Mouse (Mus musculus): Measurements from ENCODE around the gene Pef1.

The Pef1 gene

DNA sequence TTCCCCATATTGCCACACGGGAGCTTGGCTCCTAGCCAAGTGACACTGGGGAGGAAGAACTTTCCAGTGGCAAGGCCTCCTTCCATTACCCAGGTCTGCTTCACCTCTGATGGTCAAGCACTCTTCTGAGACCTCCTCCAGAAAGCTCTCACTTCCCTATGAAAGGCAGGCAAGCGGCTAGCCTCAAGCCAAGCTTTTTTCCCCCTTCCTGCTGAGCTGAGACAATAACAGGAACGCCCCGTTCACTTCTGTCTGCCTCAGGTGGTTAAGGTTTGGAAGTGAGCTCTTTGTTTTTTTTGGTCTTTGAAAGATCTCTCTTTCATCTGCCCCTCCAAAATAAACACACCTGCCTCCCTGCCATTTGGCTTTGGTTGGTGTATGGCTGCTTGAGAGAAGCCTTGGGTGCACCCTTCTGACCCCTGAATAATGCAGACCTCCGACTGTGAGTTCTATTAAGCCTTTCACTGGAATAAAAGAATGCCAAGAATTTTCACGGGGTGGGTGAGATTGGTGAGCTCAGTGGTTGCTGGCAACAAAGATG, at the start of gene Pef1:
Pef1 (plus strand) TSS at position 448 of the 541 bp plus-strand sequence.
- no peak for DNase-seq

DNA sequence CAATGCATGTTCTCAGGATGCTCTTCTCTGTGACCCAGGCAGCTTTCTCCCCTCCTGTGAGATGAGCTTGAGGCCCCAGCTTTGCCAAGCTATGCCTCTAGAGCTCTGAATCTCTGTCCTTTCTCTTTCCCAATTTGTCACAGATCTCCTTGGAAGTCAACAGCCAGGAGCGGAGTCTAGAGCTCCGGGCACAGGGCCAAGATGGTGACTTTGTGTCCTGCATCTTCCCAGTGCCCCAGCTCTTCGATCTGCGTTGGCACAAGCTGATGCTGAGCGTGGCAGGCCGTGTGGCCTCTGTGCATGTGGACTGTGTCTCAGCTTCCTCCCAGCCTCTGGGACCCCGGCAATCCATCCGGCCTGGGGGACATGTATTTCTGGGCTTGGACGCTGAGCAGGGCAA, 49.2 kb upstream of the Pef1 start:
- no peak for DNase-seq

DNA sequence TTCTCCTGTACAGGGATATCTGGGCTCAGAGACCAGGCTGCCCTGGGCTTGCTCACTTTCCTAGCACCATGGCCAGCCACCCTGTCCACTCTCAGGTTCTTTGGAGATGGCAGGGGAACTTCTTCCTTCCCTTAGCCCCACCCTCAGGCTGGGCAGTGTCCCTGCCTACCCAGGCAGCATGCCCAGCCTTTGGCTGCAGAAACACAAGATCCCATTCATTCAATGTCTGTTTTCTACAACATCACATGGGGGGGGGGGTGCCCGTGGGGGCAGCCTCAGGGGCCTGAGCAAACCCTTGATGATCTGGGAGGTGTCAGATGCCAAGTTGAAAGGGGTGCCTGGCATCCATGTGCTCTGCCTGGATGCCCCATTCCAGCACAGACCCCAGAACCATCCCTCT, 47.6 kb upstream of the Pef1 start:
- DNase-seq, result no peak

DNA sequence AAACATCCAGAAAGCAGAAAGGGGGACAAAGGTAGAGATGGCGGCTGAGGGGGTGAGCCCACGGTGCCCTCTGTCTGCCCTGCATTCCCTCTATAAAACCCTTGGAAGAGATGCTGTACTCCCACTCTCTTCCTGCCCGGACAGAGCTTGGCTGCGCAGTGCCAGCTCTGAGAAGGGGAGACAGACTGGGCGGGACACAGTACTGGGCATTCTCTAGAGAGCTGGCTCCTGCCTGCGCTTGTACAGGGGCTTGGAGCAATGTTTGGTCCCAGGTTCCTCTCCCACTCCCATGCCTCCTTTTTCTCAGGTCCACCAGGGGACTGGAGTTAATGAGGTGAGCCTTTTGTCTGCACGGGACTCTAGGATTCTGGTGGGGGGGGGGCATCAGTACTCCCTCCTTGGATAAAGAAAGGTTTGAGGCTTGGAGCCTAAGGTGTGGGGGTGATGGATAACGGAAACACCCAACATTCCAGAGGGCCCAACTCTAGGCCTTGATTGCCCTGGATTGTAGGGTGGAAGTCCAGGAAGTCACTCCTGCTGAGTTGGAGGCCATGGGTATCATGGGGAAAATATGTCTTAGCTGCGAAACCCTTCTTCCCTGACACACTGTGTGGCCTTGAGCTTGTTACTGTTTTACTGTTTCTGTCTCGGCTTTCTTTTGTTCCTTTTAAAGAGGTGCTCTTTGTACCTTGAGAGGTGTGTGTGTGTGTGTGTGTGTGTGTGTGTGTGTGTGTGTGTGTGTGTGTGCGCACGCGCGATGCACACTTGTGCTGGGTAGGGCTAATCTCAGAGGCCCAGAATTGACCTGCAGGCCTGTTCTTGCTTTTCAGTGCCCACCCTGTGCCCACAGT, 47.0 kb upstream of the Pef1 start:
- no peak for DNase-seq

DNA sequence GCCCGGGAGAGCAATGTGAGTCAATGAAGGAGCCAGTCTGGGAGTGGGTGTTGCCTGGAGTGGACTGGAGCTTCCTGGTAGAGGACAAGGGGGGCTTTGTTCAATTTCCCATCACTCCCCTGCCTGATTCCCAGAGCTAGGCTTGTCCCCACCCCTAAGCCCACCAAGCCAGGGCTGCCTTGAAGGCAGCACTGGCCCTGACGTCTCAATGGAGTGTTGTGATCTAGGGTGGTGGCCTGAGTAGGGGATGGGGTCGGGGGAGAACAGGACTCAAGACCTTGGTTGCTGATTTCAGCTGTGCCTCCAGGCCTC, 46.4 kb upstream of the Pef1 start:
- DNase-seq, result no peak

DNA sequence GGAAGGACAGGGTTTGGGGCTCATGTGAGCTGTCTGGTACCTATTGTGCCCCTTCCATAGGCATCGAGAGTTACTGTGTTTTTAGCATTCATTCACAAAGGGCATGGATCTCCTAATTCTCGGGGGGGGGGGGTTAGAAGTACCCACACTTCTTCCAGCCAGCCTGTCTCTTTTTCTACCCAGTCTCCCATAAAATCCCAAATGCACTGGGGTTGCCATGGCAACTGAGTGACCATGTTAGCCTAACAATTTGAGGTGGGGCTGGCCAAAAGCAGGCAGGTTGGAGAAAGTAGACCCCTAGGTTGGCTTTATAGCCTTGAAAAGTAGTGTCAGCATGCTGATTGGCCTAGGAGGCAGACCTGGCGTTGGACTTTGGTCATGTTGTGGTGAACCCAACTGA, 45.9 kb upstream of the Pef1 start:
- no peak for DNase-seq

DNA sequence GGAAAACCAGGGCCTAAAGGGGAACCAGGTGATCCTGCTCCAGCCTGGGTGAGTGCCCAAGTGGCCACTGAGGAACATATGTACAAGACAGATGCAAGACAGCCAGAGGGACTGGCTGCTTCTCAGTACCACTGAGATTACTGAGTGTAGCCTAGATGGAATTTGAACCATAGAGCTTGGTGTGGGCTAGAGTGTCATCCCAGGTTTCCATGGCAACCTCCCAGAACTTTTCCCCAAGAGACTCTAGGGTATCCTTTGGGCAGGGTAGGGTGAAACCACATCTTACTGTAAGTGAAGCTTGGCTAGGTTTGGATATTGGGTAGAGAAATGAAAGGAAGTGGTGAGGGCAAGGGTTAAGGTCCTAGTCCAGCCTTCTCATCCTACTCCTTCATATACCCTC, 41.4 kb upstream of the Pef1 start:
- no peak for DNase-seq

DNA sequence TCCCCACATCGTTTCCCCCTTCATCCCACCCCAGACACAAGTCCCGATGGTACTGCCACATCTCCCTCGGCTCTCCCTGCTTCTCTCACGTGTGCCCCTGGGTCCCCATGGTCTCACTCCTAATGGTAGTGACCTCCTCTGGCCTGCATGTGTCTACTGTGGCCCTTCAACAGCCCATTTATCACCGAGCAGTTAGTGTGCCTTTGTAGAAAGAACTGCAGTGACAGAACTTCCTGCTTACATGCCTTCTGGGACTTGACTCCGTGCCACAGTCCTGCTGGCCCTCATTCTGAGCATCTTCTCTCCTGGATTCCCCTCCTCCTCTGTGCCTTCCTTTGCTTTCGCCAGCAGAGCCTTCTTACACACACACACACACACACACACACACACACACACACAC, 39.2 kb upstream of the Pef1 start:
- DNase-seq, result no peak

DNA sequence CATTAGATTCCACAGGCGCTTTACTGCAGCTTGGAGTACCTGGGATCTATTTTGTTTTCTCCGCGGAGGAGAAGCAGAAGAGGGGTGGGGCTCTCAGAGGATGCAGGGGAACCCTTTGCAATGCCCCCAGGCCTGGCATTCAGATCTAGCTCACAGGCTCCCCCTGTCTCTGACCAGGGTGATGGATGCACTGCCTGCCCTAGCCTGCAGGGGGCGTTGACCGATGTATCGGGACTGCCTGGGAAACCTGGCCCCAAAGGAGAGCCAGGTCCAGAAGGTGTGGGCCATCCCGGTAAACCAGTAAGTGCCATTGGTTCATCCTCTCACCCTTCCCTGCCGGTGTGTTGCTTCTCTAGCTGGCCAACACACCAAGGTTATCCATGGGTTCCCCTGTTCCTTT, 35.5 kb upstream of the Pef1 start:
- DNase-seq, result peak; percentile 45 to 50

DNA sequence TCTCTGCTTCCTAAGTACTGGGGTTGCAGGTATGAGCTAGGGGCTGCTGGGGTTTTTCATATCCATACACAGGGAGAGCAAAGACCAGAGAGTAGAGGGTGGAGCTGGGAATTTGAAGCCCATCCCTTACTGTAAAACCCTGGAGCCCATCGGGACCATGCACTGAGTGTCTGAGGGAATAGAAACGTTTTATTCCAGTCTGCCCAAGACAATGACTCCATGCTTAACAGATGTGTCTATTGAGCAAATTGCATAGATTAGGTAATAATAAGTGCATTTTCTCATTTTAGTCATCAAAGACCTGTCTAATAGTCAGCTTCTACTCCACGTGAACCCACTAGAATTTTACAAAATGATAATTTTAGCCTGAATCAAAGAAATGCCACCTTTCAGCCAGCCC, 31.8 kb upstream of the Pef1 start:
- no peak for DNase-seq

DNA sequence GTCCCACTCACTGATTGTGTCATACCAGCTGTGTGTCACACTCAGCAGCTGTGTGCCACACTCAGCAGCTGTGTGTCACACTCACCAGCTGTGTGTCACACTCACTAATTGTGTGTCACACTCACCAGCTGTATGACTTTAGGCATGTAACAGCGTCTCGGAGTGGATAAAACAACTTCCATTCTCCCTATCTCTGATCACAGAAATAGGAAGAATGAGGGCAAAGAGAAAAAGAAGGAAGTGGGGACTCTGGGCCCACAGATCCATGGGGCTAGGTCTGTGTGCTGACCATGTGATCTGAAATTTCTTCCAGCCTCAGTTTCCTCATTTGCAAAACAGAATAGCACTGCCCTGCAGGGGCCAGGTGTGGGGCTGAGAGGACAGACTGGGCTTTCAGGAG, 30.6 kb upstream of the Pef1 start:
- no peak for DNase-seq

DNA sequence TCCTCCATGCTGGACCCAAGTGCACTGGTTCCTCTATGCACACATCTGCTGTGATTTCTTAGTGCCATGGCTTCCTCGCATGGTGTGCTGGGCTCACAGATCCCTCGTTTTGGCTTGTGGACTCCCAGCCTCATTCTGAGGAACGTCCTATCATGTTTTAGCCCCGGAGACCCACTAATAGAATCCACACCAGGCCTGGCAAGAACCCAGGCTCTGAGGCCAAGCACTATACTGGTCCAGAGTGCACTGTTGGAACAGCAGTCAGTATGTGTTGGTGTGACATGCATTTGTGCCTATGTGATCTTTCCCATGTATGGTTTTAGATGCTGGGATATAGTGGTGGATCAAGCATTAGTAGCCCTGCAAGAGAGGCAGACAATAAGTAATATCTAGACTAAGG, 29.0 kb upstream of the Pef1 start:
- no peak for DNase-seq

DNA sequence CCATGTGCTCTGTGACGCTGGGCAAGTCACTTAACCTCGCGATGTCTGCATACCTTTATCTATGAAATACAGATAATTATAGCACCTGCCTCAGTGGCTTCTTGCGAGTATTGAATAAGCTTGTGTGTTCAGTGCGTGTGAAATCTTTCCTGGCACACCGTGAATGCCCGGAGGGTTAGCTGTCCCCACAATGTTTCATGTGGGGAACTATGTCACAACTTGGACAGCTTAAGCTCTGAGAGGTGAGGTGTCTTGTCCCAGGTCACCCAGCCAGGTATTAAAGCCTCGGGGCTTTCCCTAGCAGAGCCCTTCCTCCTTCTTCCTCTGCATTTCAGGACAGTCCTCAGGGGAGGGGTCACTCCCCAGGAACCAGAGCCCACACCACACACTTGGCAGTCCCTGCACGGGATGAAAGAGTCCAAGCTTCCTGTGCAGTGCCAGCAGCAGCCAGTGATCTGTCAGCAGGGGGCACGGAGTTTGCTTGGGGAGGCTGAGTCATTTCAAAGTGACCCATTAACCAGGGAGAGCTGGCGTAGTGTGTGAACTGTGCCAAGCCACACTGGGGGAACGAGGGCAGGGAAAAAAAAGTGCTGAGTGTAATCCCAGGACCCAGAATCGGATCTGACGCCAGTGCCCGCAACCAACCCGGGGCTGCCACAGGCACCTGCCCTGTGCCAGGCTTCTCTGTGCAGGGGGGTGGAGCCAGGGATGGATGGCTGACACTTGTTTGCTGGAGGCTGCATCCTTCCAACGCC, 27.4 kb upstream of the Pef1 start:
- peak; percentile 42 to 45 for DNase-seq

DNA sequence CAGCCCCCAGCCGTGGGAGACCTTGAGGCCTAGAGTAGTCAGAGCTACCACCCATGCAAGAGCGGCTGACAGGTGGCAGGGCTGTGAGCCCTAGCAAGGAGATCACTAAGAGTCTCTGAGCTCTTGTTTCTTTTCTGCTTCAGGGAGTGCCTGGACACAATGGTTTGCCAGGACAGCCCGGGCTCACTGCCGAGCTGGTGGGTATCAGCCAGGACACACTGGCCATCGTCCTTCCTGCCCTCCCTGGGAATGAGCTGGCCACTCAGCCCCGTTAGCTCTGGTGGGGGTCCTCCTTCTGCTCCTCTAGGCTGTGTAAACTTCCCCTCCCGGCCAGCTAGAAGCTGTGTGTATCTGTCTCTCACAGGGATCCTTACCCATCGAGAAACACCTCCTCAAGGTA, 25.5 kb upstream of the Pef1 start:
- peak; percentile 73 to 75 for DNase-seq

DNA sequence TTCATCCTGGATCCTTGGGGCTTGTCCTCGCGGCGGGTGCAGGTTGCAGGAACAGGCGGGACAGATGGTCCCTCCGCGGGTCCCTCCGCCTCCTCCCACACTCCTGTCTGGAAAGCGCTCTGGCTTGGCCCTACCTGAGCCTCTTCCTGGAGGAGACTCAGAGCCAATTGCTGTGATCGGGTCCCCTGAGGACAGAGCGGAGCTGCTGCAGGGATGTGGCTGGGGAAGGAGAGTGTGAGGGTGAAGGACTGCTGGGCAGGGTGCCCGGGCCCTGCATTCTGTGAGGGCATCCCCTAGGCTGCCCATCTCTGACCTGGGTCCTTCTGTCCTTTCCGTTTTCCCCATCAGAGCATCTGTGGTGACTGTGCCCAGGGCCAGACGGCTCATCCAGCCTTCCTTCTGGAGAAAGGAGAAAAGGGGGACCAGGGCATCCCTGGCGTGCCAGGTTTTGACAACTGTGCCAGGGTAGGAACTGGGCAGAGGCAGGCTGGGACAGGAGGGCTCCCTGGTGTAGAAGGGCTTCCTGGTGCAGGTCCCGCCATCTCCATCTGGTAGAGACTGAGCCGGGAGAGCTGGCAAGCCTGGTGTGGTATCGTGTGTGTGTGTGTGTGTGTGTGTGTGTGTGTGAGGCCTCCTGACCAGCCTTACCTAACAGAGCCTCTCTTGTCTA, 23.4 kb upstream of the Pef1 start:
- DNase-seq, result peak; percentile 92 to 93

DNA sequence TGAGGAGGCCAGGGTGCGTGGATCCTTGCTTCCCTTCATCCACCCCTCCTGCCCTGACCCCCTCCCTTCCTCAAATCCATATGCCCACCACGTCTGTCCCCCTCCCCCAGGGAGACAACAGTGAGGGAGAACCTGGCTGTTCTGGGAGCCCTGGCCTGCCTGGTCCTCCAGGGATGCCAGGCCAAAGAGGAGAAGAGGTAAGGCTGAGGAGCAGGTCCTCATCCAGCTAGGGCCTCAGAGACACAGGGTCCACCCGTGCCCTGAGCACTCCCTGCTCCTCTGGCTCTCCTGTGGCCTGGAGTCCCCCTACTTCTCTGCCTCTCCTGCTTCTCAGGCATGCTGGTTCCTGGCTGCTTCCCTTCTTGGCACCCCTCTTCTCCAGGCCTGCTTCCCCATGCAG, 22.8 kb upstream of the Pef1 start:
- no peak for DNase-seq

DNA sequence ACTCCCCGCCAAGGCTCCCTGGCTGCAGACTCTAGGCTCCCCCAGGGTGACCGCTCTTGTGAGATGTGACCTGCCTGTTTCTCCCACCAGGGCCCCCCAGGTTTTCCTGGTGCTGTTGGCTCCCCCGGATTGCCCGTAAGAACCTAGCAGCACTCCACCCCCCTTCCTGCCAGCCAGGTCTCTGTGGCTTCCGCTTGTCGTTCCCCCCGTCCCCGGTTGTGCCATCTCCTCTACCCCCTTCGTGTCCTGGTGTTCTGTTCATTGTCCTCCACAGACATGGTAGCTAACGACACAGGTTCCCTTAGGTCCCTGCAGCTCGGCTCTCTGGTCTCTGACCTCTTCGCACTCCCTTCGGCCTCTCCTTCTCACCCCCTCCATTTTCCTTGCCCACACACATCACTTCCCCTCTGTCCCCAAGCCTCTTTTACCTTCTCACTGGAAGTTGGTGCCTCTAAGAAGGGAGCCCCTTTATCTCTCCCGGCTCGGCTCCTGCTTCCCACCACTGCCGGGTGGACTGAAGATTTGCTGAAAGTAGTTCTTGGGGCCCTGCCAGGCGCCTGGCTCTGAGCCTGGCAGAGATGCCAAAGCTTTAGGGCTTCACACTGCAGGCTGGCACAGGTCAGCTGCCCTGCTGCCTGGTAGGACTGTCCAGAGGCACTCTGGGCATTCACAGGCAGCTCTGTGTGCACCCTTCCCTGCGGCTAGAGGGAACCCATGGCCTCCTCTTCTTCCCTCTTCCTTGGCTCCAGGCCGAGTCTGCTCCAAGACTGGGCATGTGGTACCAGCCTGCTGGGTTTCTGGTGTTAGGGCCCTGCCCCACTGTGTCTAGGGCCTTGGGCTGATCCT, 20.8 kb upstream of the Pef1 start:
- peak; percentile 68 to 79 for DNase-seq

DNA sequence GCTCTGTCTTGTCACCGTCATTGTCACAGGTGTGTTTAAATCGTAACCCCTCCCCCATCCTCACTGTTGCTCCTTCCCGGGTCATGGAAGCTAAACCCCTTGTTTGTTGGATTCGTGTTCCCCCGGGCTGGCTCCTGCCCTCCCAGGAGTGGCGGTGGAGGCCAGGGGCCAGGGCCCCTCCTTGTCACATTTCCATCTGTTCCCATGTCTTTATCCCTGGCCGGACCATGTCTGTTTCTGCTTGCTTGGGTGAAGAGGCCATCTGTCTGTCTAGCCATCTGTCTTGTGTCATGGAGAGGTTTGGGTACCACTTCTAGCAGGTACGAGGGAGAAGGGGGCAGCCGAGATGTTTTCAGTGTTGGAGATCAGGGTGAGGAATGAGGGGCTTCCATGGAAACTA, 20.1 kb upstream of the Pef1 start:
- DNase-seq, result no peak

DNA sequence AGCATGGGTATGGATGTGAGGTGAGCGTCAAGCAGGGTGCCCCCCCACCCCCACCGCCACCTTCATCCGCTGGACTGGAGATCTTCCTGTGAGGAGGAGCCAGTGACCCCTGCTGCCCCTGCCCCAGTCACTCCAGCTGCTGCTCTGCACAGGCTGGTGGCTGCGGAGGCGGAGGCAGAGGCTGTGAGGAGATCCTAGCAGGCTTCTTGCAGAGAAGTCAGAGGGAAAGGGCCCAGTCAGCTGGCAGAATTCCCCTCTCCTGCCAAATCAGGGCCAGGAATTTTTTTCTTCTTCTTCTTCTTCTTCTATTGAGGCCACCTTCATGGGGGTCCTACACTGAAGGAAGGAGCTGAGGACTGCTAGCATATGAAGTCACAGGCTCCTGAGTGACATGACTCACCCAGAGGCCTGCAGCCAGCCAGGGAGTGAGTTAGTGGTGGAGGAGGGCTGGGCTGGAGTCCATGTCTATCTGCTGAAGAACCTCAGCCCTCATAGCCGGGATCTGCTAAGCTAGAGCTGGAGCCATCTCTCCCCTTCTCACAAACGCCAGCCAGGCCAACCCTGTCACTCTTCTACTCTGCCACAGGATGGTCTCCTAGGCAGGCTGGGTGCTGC, 17.9 kb upstream of the Pef1 start:
- DNase-seq, result peak in 1 of 2 experiments; percentile 30

DNA sequence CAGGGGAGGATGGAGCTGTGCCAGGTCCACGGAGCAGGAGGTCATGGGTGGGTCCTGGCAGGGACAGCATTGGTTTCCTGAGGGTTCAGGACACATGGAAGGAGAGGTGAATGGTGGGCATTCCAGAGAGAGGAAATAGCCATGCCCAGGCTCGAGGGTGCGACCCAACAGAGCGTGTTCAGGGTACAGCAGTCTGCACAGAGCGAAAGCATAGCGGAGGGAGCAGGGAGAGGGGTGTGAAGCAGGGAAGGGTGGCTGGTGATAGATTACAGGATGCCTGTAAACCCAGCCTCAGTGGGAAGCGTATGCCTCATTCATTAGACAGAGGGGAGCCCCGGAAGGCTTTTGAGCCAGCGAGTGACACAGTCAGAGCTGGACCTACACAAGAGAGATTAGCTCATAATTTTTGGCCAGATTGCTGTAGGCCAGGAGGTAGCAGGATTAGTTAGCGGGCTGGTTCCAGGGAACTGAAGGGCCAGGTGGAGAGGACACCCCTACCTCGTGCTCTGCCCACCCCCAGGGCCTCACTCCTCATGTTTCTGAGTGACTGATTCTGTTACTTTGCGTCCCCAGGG, 17.0 kb upstream of the Pef1 start:
- peak in 1 of 2 experiments; percentile 40 for DNase-seq

DNA sequence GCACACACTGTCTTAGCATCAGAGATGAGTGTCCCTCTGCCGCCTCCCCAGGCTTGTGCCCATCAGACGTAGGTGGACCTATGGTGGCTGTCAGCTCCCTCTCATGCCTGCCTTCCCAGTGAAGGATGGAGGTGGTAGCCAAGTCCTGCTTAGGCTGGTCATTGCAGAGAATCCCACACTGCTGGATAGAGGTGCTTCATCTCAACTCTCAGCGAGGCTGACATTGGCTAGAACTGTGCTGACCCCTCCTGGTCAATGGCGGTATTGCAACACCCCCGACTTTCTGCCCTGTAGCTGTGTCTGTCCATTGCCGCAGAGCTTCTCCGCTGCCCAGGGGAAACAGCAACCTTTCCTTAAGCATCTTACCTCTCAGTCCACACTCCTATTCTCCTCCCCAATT, 15.1 kb upstream of the Pef1 start:
- DNase-seq, result peak; percentile 91 to 98

DNA sequence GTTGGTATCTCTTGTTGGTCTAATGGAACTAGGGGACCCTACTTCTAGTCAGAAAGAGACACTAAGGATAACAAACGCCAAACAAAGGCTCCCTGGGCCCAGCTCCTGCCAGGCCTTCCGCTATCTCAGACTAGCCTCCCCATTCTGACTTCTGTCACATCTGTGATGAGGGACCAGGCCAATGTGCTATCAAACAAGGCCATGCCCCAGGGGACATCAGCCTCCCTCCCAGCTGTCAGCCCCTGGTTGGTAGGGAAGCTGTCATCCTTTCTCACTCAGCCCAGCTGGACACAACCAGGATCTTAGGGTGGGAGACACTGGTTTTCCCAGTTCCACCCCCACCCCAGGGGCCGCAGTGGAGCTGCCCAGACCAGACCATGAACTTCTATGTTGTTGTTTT, 7.2 kb upstream of the Pef1 start:
- no peak for DNase-seq
